Mouse (Mus musculus) Muller cell, postnatal 12 days (primary cell): ENCODE measurements around the gene Dnase1l2.
"Not testable (repeated sequence)": the region's sequence is repeated elsewhere in the genome, so short reads cannot be mapped to it uniquely, and the experiment has no call there.

ENCODE experiments used
- DNase-seq: peaks from one replicate; pipeline ENCODE4 v3.0.0-alpha.2; 2015; ENCODE audit errors: inconsistent ontology term

The Dnase1l2 gene

DNA sequence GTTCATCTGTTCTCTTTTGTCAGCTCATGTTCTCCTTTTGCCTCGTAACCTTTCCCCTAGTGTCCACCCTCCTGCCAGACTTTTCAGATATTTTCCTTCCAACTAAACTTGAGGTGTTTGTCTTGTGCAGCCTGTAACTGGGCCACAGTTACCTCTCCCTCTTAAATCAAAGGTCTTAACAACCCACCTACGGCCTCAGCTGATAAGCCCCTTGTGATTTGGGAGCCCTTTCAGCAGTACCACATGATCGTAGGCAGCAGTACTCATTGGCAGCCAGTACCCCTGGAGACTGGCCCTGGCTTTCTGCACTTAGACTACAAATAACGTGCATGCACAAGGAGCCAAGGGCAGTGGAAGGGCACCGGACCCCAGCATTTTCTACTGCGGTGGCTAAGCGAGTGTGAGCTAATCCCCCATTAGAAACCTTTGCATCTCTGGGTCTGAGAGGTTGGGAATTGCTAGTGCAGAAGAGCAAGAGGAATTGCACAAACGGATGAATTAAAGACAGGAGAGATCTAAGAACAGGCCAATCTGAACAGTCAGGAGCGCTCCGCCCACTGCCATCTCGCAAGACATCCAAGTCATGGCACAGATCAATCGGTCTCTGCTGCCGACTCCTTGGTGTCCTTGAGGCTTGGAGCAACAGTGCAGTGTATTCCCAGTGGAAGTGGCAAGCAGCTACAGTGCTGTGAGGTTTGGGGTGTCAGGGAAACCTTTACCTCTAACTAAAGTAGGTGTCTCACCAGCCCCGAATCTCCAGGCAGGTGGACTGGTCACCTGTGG is 13.5 kb downstream of the Dnase1l2 start:
- DNase-seq, result no peak

GRCm38 (mm10) chr17:24427170-24427557 is 15.7 kb downstream of the Dnase1l2 start:
- DNase-seq, result no peak

DNA sequence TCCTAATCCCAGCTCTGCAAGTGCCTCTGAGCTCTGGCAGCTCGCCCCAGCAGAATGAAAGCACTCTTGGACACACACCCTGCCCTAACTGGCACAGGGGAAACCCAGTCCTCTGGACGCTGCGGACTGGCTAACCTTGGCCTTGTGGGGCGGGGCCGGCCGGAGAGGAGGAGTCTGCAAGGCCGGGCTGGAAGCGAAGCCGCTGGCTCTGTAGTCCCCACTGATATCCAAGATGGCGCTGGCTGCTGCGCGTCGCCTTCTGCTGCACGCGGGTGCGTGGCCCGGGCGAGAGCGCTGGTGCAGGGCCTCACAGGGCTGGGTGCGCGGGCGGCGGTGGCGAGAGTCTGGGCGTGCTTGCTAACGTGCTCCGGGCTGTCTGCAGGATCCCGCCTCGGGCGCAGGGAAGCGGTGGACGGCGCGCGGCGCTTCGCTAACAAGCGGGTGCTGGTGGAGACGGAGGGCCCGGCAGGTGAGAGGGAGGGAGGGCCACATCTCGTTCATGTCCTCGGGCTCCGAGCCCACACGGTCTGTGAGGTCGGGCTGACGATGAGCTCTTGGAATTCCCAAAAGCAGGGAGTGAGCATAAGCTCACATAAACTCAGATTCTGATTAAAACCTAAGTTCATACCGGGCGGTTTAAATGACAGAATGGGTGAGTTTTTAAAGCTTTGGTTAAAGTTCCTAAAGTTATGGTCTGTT is 16.3 kb downstream of the Dnase1l2 start, which contains the start of gene Eci1:
TSS of gene Eci1 (plus strand) at position 171 of the 699 bp plus-strand sequence.
- DNase-seq, result peak; percentile 98

DNA sequence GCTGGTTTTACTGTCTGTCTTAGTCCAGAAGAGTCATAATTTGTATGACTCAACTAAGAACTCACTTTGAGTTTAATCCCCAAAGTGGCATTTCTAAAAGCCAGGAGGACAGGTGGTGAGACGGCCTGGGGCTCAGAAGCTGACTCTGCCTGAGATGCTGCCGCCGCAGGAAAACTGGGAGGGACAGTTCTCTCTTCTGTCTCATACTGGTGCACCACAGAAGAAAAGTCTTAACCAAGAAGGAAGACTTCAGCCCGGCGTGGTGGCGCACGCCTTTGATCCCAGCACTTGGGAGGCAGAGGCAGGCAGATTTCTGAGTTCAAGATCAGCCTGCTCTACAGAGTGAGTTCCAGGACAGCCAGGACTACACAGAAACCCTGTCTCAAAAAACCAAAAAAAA is 17.0 kb downstream of the Dnase1l2 start:
- DNase-seq, result no peak

DNA sequence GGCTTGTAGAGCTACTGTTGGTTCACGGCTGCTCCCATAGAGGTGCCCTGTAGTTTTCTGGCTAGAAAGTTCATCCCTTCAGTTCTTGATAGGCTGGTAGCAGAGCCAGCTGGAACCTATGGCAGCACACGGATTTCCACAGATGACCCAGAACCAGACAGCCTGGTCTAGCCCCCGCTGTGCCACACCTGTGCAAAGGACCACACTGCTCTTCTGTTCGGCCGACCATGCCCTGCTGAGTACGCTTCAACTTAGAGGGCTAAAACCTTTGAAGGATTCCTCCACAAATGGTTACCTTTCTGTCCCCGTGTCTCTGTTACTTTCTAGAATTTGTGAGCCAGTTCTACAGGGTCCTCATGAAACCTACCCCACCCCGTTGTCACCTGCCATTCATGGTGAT is 17.6 kb downstream of the Dnase1l2 start:
- not testable (repeated sequence) for DNase-seq

DNA sequence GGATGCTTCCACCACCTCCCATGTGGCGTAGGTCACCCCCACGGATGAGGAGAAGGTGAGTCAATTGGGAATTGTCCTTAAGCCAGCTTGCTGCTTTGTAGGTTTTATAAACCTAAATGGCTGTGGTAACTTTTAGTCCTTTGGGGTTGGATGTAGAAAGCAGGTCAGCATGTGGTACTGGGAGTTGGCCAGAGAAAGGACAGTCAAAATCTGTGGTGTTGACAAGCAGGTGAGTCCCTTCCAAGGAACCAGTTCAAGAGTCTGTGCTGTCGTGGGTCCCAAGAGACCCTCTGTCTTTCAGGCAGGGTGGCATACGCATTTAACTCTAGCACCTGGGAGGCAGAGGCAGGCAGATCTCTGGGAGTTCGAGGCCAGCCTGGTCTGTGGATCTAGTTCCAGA is 18.4 kb downstream of the Dnase1l2 start:
- no peak for DNase-seq

DNA sequence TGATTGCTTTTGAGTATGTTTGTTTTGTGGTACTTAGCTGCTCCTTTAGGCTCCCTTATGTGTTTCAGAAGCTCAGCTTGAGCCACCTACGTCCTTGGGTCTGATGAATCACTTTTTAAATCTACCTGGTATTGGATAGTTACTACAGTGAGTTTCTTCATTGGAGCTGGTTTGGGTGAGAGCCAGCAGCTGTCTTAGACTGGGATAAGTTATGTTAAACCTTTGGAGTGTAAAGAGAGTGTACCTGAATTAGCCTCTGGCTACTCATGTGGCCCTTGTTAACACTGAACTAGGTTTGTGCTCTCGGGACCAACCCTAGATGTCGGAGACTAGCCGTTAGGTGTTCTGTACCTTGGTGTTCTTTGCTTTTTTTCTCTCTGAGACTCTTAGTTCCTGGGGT is 19.8 kb downstream of the Dnase1l2 start:
- no peak for DNase-seq

DNA sequence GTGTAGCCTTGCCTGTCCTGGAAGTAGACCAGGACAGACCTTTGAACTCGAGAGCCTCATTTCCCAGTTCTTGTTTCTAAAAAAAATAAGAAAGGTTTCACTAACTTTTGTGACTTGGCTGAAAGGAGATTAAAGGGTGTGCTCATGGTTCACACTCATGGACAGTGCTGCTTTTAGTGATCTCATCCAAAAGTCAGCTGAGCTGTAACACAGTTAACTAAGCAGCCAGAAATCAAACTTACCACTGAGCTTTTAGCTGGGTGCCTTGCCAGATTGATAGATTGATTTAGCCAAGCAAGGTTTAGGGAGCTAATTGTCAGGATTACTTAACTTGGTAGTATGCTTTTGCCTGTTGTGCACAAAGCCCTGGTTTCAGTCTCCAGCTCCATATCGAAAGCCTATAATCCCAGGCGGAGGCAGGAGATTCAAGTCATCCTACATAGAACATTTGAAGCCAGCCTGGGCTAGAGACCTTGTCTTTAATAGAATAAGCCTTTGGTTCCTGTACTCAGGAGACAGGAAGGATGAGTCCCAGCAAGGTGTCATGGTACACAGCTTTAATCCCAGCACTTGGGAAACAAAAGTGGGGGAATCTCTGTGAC is 26.8 kb downstream of the Dnase1l2 start:
- no peak for DNase-seq

- no peak for DNase-seq
Measured at GRCm38 (mm10) chr17:24415011-24415410, 27.9 kb downstream of the Dnase1l2 start.

DNA sequence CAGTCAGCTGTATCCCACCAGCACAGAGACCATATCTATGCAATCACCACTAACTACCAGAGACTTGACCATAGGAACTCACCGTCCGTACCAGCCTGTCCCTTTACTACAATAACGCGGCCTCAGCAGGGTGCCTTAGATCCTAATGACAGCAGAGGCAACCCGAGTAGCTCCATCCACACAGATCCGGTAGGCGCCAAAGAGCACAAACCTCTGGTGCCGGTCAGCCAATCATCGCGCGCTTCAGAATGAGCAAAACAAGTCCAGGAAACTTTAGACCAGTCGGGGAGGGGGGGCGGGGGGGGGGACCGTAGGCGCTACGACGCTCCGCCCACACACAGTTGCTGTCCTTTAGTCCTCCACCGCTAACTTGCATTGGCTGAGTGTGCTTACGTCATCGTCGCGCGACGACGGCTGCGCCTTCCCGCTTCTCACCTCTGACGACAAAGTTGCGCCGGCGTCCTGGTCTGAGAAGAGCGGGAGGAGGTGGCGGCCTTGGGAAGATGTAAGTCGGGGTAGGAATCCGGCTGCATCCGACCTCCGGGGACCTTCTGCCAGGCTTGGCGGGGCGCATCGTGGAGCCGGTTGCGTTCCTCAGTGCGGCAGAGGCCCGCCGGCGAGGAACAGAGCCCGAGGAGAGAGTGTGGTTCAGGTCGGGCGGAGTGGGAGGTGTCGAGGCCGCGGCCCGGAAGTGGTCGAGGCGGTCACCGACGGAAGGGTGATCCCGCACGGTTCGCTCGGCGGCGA is 28.5 kb downstream of the Dnase1l2 start, which contains the start of gene Rnps1:
TSS of gene Rnps1 (plus strand) at position 336 of the 747 bp plus-strand sequence.
- DNase-seq, result peak; percentile 99

- no peak for DNase-seq
Measured at GRCm38 (mm10) chr17:24413557-24414211, 29.2 kb downstream of the Dnase1l2 start.

GRCm38 (mm10) chr17:24407116-24407803 is 35.6 kb downstream of the Dnase1l2 start:
- no peak for DNase-seq

DNA sequence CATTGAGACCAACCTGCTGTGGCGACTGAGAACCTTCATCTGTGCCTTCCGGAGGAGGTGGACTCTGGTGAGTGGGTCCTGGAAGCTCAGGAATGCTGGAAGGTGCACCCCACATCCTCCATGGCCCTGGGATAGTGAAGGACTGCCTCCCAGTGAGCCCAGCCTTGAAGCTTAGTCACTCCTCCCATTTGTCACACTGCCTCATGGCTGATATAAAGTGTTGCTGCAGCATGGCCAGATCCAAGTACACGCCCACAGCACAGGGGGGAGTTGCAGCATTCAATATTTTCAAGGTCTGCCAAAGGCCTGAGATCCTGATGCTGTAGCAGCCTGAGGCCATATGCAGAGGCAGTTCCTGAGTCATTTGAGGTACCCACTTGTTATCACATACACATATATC is 40.5 kb downstream of the Dnase1l2 start:
- DNase-seq, result no peak

DNA sequence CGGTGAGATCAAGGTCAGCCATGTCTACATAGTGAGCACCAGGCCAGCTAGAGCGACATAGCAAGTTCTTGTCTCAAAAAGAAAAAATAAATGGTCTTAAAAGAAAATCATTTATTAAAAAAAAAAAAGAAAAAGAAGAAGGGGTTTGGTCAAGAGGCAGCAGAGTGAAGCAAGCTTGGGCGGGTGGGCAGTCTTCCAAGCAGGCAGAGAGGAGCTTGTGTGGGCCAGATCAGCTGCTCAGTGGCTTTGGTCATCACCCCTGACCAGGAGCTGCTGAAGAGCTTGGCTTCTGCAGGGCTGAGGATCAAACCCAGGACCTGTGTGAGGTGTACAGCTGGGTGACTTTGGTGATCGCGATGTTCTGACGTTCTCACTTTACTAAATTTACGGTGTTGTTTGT is 48.4 kb downstream of the Dnase1l2 start:
- no peak for DNase-seq

DNA sequence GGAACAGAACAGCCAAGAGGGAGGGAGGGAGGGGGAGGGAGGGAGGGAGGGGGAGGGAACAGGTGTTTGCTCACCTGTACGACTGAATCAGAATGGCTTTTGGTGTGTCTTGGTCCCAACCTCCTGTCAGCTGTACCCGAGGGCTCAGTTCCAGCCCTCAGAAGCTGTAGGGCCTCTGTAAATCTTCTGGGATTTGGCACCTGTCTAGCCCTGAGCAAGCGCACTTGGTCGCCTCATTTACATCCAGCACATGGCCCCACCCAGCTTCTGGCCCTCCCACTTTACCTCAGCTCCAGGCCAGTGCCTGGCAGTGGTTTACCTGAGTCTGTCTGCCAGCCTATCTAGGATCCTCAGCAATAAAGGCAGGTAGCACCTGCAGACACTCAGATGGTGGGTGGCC is 49.4 kb downstream of the Dnase1l2 start:
- no peak for DNase-seq

DNA sequence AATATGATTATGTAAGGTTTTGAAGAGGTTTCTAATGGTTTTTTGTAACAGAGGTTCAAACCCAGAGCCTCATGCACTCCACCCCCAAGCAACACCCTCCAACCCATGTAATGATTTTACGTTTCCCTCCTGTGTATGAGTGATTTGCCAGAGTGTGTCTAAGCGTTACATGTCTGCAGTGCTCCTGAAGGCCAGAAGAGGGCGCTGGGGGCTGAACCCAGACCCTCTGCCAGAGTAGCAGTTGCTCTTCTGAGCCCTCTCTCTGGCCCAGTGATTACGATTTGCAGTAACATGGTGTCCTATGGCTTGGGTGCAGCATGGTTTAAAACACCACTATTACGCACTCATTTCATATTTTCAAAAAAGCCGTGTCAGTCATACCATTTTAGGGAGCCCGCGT is 51.8 kb downstream of the Dnase1l2 start:
- DNase-seq, result no peak
